Mouse (Mus musculus) thymus, adult 2 months (tissue): ENCODE measurements around the gene Iqcj. TPM values are rescaled to one million over a fixed set of nuclear protein-coding genes. Genes with fewer than 3 reads are reported as not detected.

ENCODE experiments used
- DNase-seq: peaks from one replicate; pipeline ENCODE4 v3.0.0; 2021
- H3K27ac ChIP-seq: fragments of 200-500 bp; 2 replicates; pipeline ENCODE4 v1.5.1; 2012; ENCODE audit warnings: low read length, control low read depth; ENCODE audit not compliant: control insufficient read depth, insufficient read depth
- H3K27me3 ChIP-seq: fragments of 200-500 bp; 2 replicates; pipeline ENCODE4 v1.6.1; 2012; ENCODE audit warnings: mild to moderate bottlenecking, low read length, moderate library complexity, mixed read lengths; ENCODE audit not compliant: control insufficient read depth, insufficient read depth
- H3K36me3 ChIP-seq: fragments of 200-500 bp; 2 replicates; pipeline ENCODE4 v1.6.1; 2012; ENCODE audit warnings: mild to moderate bottlenecking, low read length, moderate library complexity; ENCODE audit not compliant: control insufficient read depth, insufficient read depth
- H3K4me1 ChIP-seq: fragments of 200-500 bp; replicated peaks from 2 replicates; pipeline ENCODE4 v1.6.1; 2012; ENCODE audit warnings: low read length; ENCODE audit not compliant: control insufficient read depth, insufficient read depth
- H3K4me3 ChIP-seq: fragments of 200-500 bp; 2 replicates; pipeline ENCODE4 v1.5.1; 2012; ENCODE audit warnings: mild to moderate bottlenecking, low read length, control low read depth, moderate library complexity; ENCODE audit not compliant: control insufficient read depth, insufficient read depth
- CTCF ChIP-seq: fragments of 200-500 bp; IDR thresholded peaks from 2 replicates; pipeline ENCODE4 v1.5.1; 2012; ENCODE audit warnings: mild to moderate bottlenecking, control low read depth, low read length, moderate library complexity, borderline replicate concordance; ENCODE audit not compliant: control insufficient read depth, poor library complexity, insufficient read depth; ENCODE audit errors: extremely low read depth
- POLR2A ChIP-seq: fragments of 200-500 bp; IDR thresholded peaks from 2 replicates; pipeline ENCODE4 v1.6.1; 2012; ENCODE audit warnings: mild to moderate bottlenecking, low read length, control low read depth, moderate library complexity; ENCODE audit not compliant: control insufficient read depth, poor library complexity, insufficient read depth; ENCODE audit errors: extremely low read depth
- WGBS: fragments of 180-500 bp; shearing (Covaris S2); methylation state at CpG from one replicate; pipeline ENCODE4 v1.1.7; 2018; 5-methylcytosine and 5-hydroxymethylcytosine counted together
- polyA plus RNA-seq: library from polyadenylated mRNA; depleted of rRNA; stranded (reverse); fragments of >200 nt; gene quantifications from 2 replicates; pipeline ENCODE4 v1.2.3, GENCODE M21; 2012

The Iqcj gene
- polyA plus RNA-seq, 1 experiment: 0.05 TPM

DNA sequence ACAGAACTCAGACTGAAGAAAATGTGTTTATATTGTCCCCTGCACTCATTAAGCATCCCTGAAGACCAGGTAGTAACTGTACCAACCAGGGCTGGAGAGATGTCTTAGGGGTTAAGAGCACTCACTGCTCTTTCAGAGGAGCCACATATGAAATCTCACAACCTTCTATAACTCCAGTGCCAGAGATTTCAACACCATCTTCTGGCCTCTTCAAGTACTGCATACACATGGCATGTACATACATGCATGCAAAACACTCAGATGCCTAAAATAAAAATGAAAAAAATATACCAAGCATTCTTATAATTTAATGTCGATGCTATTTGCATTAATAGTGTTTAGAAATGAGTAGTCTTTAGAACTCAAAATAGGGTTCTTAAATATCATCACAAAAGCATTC is 88.0 kb downstream of the Iqcj start:
- Histone ChIP-seq H3K4me3 (no peak overlapping the region), H3K27ac (no peak overlapping the region), H3K27me3 (no peaks in the 10 kb centered on the region), H3K36me3 (no peaks in the 10 kb centered on the region), H3K4me1 (no peaks in the 10 kb centered on the region)
- 88% methylated on average over 1 of the region's 1 CpGs for WGBS
- no peak for DNase-seq
- TF ChIP-seq POLR2A (no peak), CTCF (no peak)

- no peaks in the 10 kb centered on the region for H3K27me3 ChIP-seq
- H3K4me1 ChIP-seq: no peaks in the 10 kb centered on the region
- no peak overlapping the region for H3K27ac ChIP-seq
- TF ChIP-seq POLR2A (no peak), CTCF (no peak)
- 26% methylated on average over 12 of the region's 12 CpGs for WGBS
- no peak for DNase-seq
- H3K4me3 ChIP-seq: no peak overlapping the region
- no peaks in the 10 kb centered on the region for H3K36me3 ChIP-seq
These were observed 91.3 kb downstream of the Iqcj start for GRCm38 (mm10) chr3:67983329-67983728.

GRCm38 (mm10) chr3:68002415-68002814 is 110.4 kb downstream of the Iqcj start:
- H3K36me3 ChIP-seq: no peaks in the 10 kb centered on the region
- H3K4me1 ChIP-seq: no peaks in the 10 kb centered on the region
- DNase-seq: no peak
- H3K4me3 ChIP-seq: no peak overlapping the region
- TF ChIP-seq POLR2A: no peak
- no peak for TF ChIP-seq CTCF
- 91% methylated on average over 4 of the region's 4 CpGs for WGBS
- H3K27ac ChIP-seq: no peak overlapping the region
- H3K27me3 ChIP-seq: no peaks in the 10 kb centered on the region

DNA sequence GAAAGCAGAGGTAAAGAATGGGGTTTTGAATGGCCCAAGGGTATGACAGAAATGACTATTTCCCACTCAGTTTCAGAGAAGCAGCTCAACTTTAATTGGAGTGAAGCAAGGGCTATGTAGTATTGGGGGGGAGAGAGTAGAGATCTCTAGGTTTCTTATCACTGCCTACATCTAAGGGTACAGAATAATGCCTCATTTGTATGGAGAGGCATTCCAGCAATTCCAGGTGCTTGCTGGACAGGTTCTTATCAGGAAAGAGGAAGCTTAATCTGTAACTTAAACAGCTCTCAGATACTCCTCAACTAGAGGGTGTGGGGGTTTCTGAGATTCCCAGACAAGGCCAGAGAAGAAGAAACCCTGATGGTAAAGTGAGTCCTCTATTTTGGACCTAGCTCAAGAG is 120.3 kb downstream of the Iqcj start:
- no peaks in the 10 kb centered on the region for H3K27me3 ChIP-seq
- TF ChIP-seq POLR2A (no peak), CTCF (no peak)

GRCm38 (mm10) chr3:68015786-68016185 is 123.8 kb downstream of the Iqcj start:
- 85% methylated on average over 1 of the region's 1 CpGs for WGBS
- Histone ChIP-seq H3K27ac (no peak overlapping the region), H3K27me3 (no peaks in the 10 kb centered on the region), H3K36me3 (no peaks in the 10 kb centered on the region), H3K4me3 (no peak overlapping the region), H3K4me1 (no peaks in the 10 kb centered on the region)
- DNase-seq: no peak
- TF ChIP-seq CTCF (no peak), POLR2A (no peak)

More for the DNA sequence above, 120.3 kb downstream of the Iqcj start:
- no peak for DNase-seq
- H3K27ac ChIP-seq: no peak overlapping the region
- no peaks in the 10 kb centered on the region for H3K36me3 ChIP-seq
- H3K4me1 ChIP-seq: no peaks in the 10 kb centered on the region
- H3K4me3 ChIP-seq: no peak overlapping the region

- 74% methylated on average over 4 of the region's 4 CpGs for WGBS
- Histone ChIP-seq H3K4me1 (no peaks in the 10 kb centered on the region), H3K27ac (no peak overlapping the region), H3K36me3 (no peaks in the 10 kb centered on the region), H3K4me3 (no peak overlapping the region), H3K27me3 (no peaks in the 10 kb centered on the region)
- DNase-seq: no peak
- TF ChIP-seq POLR2A: no peak
- no peak for TF ChIP-seq CTCF
These were observed 127.4 kb downstream of the Iqcj start for GRCm38 (mm10) chr3:68019401-68019800.

GRCm38 (mm10) chr3:68036097-68036496 is 144.1 kb downstream of the Iqcj start:
- Histone ChIP-seq H3K4me3 (no peak overlapping the region), H3K27ac (no peak overlapping the region), H3K27me3 (no peaks in the 10 kb centered on the region), H3K4me1 (no peaks in the 10 kb centered on the region), H3K36me3 (no peaks in the 10 kb centered on the region)
- WGBS: 81% methylated on average over 3 of the region's 3 CpGs
- TF ChIP-seq CTCF (no peak), POLR2A (no peak)
- no peak for DNase-seq
